Mouse (Mus musculus) embryo, embryonic 9.5 days (tissue): ENCODE measurements around the gene Cmip.

Experiments
- DNase-seq: peaks from one replicate; pipeline ENCODE4 v3.0.0-alpha.2; 2017; ENCODE audit errors: extremely low spot score

Cmip gene

GRCm38 (mm10) chr8:117347556-117347955 is 90.7 kb downstream of the Cmip start:
- no peak for DNase-seq

GRCm38 (mm10) chr8:117348718-117349394 is 92.0 kb downstream of the Cmip start:
- no peak for DNase-seq

GRCm38 (mm10) chr8:117349541-117349940 is 92.7 kb downstream of the Cmip start:
- no peak for DNase-seq

- DNase-seq = no peak
Observed at GRCm38 (mm10) chr8:117352098-117352497, 95.2 kb downstream of the Cmip start.

GRCm38 (mm10) chr8:117355111-117355831 is 98.4 kb downstream of the Cmip start:
- no peak for DNase-seq

- DNase-seq = no peak
Observed at GRCm38 (mm10) chr8:117356109-117356672, 99.3 kb downstream of the Cmip start.

- no peak for DNase-seq
Observed at GRCm38 (mm10) chr8:117357491-117358467, 100.9 kb downstream of the Cmip start.

- DNase-seq = no peak
Observed at GRCm38 (mm10) chr8:117360172-117360930, 103.5 kb downstream of the Cmip start.

- DNase-seq = no peak
Observed at GRCm38 (mm10) chr8:117361595-117362437, 105.0 kb downstream of the Cmip start.

- DNase-seq = no peak
Observed at GRCm38 (mm10) chr8:117362438-117362726, 105.5 kb downstream of the Cmip start.

GRCm38 (mm10) chr8:117363291-117363690 is 106.4 kb downstream of the Cmip start:
- no peak for DNase-seq

GRCm38 (mm10) chr8:117364374-117365160 is 107.7 kb downstream of the Cmip start:
- DNase-seq = no peak

- no peak for DNase-seq
Observed at GRCm38 (mm10) chr8:117366475-117366874, 109.6 kb downstream of the Cmip start.

- no peak for DNase-seq
Observed at GRCm38 (mm10) chr8:117367441-117367840, 110.6 kb downstream of the Cmip start.

- no peak for DNase-seq
Observed at GRCm38 (mm10) chr8:117368781-117369180, 111.9 kb downstream of the Cmip start.

- no peak for DNase-seq
Observed at GRCm38 (mm10) chr8:117370009-117370408, 113.1 kb downstream of the Cmip start.

GRCm38 (mm10) chr8:117371189-117371588 is 114.3 kb downstream of the Cmip start:
- no peak for DNase-seq

GRCm38 (mm10) chr8:117372070-117372469 is 115.2 kb downstream of the Cmip start:
- DNase-seq = no peak

- no peak for DNase-seq
Observed at GRCm38 (mm10) chr8:117373001-117373428, 116.2 kb downstream of the Cmip start.
